Mouse (Mus musculus): ENCODE measurements around the gene Nsun2. TPM values are rescaled to one million over a fixed set of nuclear protein-coding genes. Genes with fewer than 3 reads are reported as not detected.

The Nsun2 gene
- polyA plus RNA-seq, 1 experiment from 2014 or later, result 149 TPM

DNA sequence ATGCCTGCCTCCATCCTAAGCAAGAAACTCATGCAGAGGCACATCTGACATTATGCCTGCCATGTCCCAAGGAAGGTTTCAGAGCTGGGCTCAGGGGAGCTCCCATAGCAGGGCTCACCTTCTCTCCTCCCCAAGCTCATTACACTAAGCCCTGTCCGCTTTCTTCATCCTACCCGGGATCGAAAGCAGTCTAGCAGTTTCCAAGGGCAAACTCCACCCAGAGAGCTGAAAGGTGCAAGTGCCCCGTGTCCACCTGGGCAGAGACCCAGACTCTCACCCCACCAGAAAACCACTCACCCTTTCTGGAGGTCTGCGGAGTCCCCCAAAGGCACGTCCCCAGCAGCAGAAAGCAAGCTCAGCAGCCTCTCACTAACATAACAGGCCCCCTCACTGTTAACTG lies 2.6 kb upstream of the Nsun2 start:
- Histone ChIP-seq H3K4me1 (ENCODE audit: control insufficient read depth, insufficient read depth, low read length) (peaks cover 26% of the 10 kb centered on the region), H3K4me2 (ENCODE audit: low read depth, severe bottlenecking) (peak overlapping the region; percentile 11; the same call in 1 of the 2 replicates), H3K9me3 (ENCODE audit: control insufficient read depth, low read length) (no peaks in the 10 kb centered on the region), H3K9ac (ENCODE audit: low read length) (no peak overlapping the region), H3K36me3 (ENCODE audit: control insufficient read depth, insufficient read depth, low read length) (peaks cover 5% of the 10 kb centered on the region; the same call in 1 of the 2 replicates), H3K27ac (replicated peaks; ENCODE audit: low read depth, low read length) (no peak overlapping the region), H3K27me3 (ENCODE audit: control insufficient read depth, insufficient read depth, low read length) (no peaks in the 10 kb centered on the region; the same call in 1 of the 2 replicates), H3K4me3 (ENCODE audit: low read depth, low read length) (no peak overlapping the region)
- 86% methylated on average over 6 of the region's 6 CpGs for WGBS
- DNase-seq (ENCODE audit: low spot score) (no peak), ATAC-seq (ENCODE audit: insufficient number of reproducible peaks, low FRiP score, low TSS enrichment, low read depth) (no peak)

DNA sequence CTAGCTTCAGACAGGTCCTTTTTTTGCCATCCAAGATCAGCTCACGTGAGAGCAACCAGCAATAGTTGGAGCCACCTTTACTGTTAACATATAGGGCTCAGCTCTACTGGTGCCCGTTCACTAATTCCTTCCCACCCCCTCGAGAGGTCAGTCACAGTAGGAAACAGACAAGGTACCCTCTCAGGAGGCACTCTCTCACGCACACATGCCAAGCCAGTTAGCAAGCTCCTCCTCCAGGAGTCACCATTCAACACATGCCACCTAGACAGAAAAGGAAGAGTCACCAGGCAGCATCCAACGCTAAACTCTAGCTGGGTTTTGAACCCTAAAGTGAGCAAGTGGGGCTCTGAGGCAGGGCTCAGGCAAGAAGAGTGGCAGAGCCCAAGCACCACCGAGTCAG lies 2.1 kb upstream of the Nsun2 start:
- WGBS, result 50% methylated on average over 6 of the region's 6 CpGs
- H3K27me3 ChIP-seq (ENCODE audit: control insufficient read depth, insufficient read depth, low read length), result no peaks in the 10 kb centered on the region; the same call in 1 of the 2 replicates
- H3K4me3 ChIP-seq (ENCODE audit: low read depth, low read length), result peak overlapping the region; percentile 83; the same call in 1 of the 2 replicates
- H3K9me3 ChIP-seq (ENCODE audit: control insufficient read depth, low read length), result no peaks in the 10 kb centered on the region
- peaks cover 26% of the 10 kb centered on the region for H3K4me1 ChIP-seq (ENCODE audit: control insufficient read depth, insufficient read depth, low read length)
- DNase-seq (ENCODE audit: low spot score), result no peak
- H3K27ac ChIP-seq (replicated peaks; ENCODE audit: low read depth, low read length), result no peak overlapping the region
- H3K36me3 ChIP-seq (ENCODE audit: control insufficient read depth, insufficient read depth, low read length), result peaks cover 5% of the 10 kb centered on the region; the same call in 1 of the 2 replicates
- H3K4me2 ChIP-seq (ENCODE audit: low read depth, severe bottlenecking), result peak overlapping the region; percentile 82
- no peak overlapping the region for H3K9ac ChIP-seq (ENCODE audit: low read length)
- ATAC-seq (ENCODE audit: insufficient number of reproducible peaks, low FRiP score, low TSS enrichment, low read depth), result no peak

DNA sequence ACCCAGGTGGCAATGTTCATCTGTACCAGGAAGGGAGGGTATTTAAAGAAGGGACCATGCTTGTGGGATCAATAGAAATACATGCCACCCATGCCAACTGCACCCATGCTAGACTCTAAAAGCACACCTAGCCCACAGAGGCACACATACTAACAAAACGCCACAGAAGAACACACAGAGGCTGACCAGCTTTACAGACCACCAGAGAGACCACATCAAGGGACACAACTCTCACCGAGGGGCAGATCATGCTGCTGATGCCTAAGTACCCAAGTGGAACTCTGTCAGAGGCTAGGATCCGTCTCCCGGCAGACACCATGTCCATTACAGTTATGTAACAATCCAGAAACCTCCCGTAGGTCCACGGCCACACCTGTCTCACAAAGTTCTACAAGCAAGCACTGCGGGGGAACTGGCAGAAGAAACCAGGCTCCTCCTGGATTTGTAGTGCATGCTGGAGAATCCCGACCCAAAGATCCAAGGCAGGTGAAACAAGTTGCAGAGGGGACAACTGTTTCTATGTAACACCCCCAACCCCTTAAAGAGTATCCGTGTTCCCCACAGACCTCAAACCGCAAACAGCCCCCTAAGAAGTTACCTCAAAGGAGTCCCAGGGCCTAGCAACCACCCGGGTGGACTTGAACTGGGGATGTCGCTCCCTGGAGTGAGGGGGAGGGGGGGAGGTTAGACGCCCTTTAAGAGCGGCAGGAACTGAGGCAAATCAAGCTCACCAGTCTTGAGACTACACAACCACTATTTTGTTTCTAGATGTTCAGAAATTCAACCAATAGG lies 1.2 kb upstream of the Nsun2 start:
- DNase-seq (ENCODE audit: low spot score), result no peak
- Histone ChIP-seq H3K4me2 (ENCODE audit: low read depth, severe bottlenecking) (peak overlapping the region; percentile 82), H3K27ac (replicated peaks; ENCODE audit: low read depth, low read length) (no peak overlapping the region), H3K9me3 (ENCODE audit: control insufficient read depth, low read length) (no peaks in the 10 kb centered on the region), H3K36me3 (ENCODE audit: control insufficient read depth, insufficient read depth, low read length) (peaks cover 5% of the 10 kb centered on the region; the same call in 1 of the 2 replicates), H3K27me3 (ENCODE audit: control insufficient read depth, insufficient read depth, low read length) (no peaks in the 10 kb centered on the region; the same call in 1 of the 2 replicates), H3K4me3 (ENCODE audit: low read depth, low read length) (peak overlapping the region; percentile 83), H3K4me1 (ENCODE audit: control insufficient read depth, insufficient read depth, low read length) (peaks cover 26% of the 10 kb centered on the region), H3K9ac (ENCODE audit: low read length) (no peak overlapping the region)
- ATAC-seq (ENCODE audit: insufficient number of reproducible peaks, low FRiP score, low TSS enrichment, low read depth), result no peak
- WGBS, result 28% methylated on average over 14 of the region's 14 CpGs

DNA sequence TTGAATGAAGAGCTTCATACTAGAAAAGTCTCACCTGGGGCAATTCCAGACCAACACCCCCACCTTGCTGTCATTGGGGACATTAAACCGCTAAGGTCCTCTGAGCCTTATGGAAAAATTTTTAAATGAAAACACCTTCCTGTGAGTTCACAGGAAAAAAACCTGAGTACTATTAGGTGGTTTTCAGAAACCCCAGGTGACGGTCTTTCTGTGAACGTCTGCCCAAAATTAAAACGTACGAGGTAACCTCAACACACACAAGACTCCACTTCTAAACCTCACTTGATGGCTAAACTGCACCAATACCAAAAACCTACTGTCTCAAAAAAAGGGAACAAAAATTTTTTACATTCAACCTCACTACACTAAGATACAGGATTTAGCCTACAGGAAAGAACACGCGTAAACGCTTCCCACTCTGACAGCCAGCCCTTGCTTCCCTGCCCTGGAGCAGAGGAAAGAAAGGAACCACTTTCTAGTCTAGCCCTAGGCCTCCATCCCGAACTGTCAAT lies 597 bp upstream of the Nsun2 start:
- no peaks in the 10 kb centered on the region for H3K9me3 ChIP-seq (ENCODE audit: control insufficient read depth, low read length)
- peaks cover 26% of the 10 kb centered on the region for H3K4me1 ChIP-seq (ENCODE audit: control insufficient read depth, insufficient read depth, low read length)
- H3K9ac ChIP-seq (ENCODE audit: low read length), result peak overlapping the region; percentile 82
- no peak for DNase-seq (ENCODE audit: low spot score)
- H3K36me3 ChIP-seq (ENCODE audit: control insufficient read depth, insufficient read depth, low read length), result peaks cover 5% of the 10 kb centered on the region; the same call in 1 of the 2 replicates
- no peak overlapping the region for H3K27ac ChIP-seq (replicated peaks; ENCODE audit: low read depth, low read length)
- H3K27me3 ChIP-seq (ENCODE audit: control insufficient read depth, insufficient read depth, low read length), result no peaks in the 10 kb centered on the region; the same call in 1 of the 2 replicates
- ATAC-seq (ENCODE audit: insufficient number of reproducible peaks, low FRiP score, low TSS enrichment, low read depth), result no peak
- WGBS, result under 1% methylated on average over 9 of the region's 9 CpGs
- H3K4me3 ChIP-seq (ENCODE audit: low read depth, low read length), result peak overlapping the region; percentile 83
- peak overlapping the region; percentile 82 for H3K4me2 ChIP-seq (ENCODE audit: low read depth, severe bottlenecking)

DNA sequence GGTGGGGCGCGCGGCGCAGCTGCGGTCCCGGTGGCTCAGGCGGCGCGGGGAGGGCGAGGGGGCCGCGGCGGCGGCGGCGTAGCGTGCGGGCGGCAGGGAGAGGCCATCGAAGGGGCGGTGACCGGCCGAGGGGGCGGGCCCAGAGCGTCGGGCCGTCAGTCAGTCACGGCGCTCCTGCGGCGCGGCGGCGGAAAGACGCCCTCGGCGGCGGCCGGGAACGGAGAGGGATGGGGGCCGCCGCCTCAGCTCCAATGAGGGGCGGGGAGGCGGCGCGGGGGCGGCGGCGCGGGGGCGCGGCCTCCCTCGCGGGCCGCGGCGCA lies 748 bp downstream of the Nsun2 start, which contains the start of gene Tent4a:
Tent4a (minus strand) TSS at position 284 of the 320 bp plus-strand sequence.
- H3K4me2 ChIP-seq (ENCODE audit: low read depth, severe bottlenecking), result peak within 1 kb of the TSS; percentile 82
- DNase-seq (ENCODE audit: low spot score), result no peak
- peaks cover 36% of the 10 kb centered on the region for H3K4me1 ChIP-seq (ENCODE audit: control insufficient read depth, insufficient read depth, low read length)
- ATAC-seq (ENCODE audit: insufficient number of reproducible peaks, low FRiP score, low TSS enrichment, low read depth), result peak; percentile 80
- H3K9ac ChIP-seq (ENCODE audit: low read length), result peak within 1 kb of the TSS; percentile 91
- WGBS, result 0% methylated on average over 16 of the region's 57 CpGs
- peak within 1 kb of the TSS; percentile 83 for H3K4me3 ChIP-seq (ENCODE audit: low read depth, low read length)
- peak within 1 kb of the TSS; percentile 91 for H3K27ac ChIP-seq (replicated peaks; ENCODE audit: low read depth, low read length)
- H3K9me3 ChIP-seq (ENCODE audit: control insufficient read depth, low read length), result no peaks in the 10 kb centered on the region
- H3K27me3 ChIP-seq (ENCODE audit: control insufficient read depth, insufficient read depth, low read length), result no peaks in the 10 kb centered on the region; the same call in 1 of the 2 replicates
- H3K36me3 ChIP-seq (ENCODE audit: control insufficient read depth, insufficient read depth, low read length), result peaks cover 5% of the 10 kb centered on the region; the same call in 1 of the 2 replicates

DNA sequence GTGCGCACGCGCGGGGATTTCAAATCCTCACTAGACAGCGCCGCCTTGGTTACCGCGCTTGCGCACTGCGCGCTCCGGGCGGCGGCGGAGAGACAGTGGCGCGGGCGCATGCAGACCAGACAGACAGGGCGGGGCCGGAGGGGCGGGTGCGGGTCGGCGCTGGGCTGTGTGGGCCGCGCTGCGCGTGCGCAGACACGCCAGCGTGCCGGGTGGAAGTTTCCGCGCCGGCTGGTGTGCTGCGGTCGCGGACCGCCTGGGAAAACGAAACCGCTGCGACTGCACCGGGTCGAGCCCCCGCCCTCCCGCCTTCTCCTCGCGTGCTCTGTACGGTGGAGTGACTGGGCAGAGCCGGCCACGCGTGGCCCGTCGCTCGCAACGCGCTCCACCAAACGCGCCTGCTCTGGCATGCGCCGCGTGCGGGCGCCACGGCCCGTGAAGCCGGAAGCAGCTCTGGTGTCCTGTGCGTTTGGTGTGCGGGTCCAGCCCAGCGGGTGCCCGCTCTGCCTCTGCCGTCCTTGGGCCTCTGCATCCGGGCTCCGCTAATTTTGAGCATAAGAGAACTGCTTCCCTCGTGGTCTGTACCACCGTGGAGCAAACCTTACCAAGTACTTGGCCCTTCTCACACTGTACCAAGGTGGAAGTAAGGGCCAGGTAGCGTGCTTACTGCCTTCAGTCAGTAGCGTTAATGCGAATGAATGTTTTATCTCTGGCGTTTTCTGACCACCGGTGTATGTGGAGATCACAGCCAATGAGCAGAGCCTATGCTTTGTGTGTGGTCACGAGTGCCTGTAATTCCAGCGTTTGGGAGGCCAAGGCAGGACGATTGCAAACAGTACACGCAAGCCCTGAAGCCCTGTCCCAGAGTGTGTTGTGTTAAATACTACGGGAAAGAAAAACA lies 1.4 kb downstream of the Nsun2 start:
- Histone ChIP-seq H3K27me3 (ENCODE audit: control insufficient read depth, insufficient read depth, low read length) (no peaks in the 10 kb centered on the region; the same call in 1 of the 2 replicates), H3K4me1 (ENCODE audit: control insufficient read depth, insufficient read depth, low read length) (peaks cover 37% of the 10 kb centered on the region), H3K36me3 (ENCODE audit: control insufficient read depth, insufficient read depth, low read length) (peaks cover 3% of the 10 kb centered on the region; the same call in 1 of the 2 replicates), H3K27ac (replicated peaks; ENCODE audit: low read depth, low read length) (peak overlapping the region; percentile 91), H3K9me3 (ENCODE audit: control insufficient read depth, low read length) (no peaks in the 10 kb centered on the region), H3K9ac (ENCODE audit: low read length) (peak overlapping the region; percentile 91), H3K4me2 (ENCODE audit: low read depth, severe bottlenecking) (peak overlapping the region; percentile 82), H3K4me3 (ENCODE audit: low read depth, low read length) (peak overlapping the region; percentile 83)
- DNase-seq (ENCODE audit: low spot score) (peak; percentile 97), ATAC-seq (ENCODE audit: insufficient number of reproducible peaks, low FRiP score, low TSS enrichment, low read depth) (peak; percentile 93)
- WGBS, result under 1% methylated on average over 63 of the region's 86 CpGs

GRCm38 (mm10) chr13:69536021-69536420 lies 2.5 kb downstream of the Nsun2 start:
- H3K9ac ChIP-seq (ENCODE audit: low read length), result no peak overlapping the region
- H3K27ac ChIP-seq (replicated peaks; ENCODE audit: low read depth, low read length), result no peak overlapping the region
- H3K9me3 ChIP-seq (ENCODE audit: control insufficient read depth, low read length), result no peaks in the 10 kb centered on the region
- ATAC-seq (ENCODE audit: insufficient number of reproducible peaks, low FRiP score, low TSS enrichment, low read depth) (no peak), DNase-seq (ENCODE audit: low spot score) (no peak)
- peak overlapping the region; percentile 82; the same call in 1 of the 2 replicates for H3K4me2 ChIP-seq (ENCODE audit: low read depth, severe bottlenecking)
- no peak overlapping the region for H3K4me3 ChIP-seq (ENCODE audit: low read depth, low read length)
- WGBS, result 79% methylated on average over 4 of the region's 4 CpGs
- H3K27me3 ChIP-seq (ENCODE audit: control insufficient read depth, insufficient read depth, low read length), result no peaks in the 10 kb centered on the region; the same call in 1 of the 2 replicates
- no peaks in the 10 kb centered on the region for H3K36me3 ChIP-seq (ENCODE audit: control insufficient read depth, insufficient read depth, low read length)
- peaks cover 31% of the 10 kb centered on the region for H3K4me1 ChIP-seq (ENCODE audit: control insufficient read depth, insufficient read depth, low read length)

DNA sequence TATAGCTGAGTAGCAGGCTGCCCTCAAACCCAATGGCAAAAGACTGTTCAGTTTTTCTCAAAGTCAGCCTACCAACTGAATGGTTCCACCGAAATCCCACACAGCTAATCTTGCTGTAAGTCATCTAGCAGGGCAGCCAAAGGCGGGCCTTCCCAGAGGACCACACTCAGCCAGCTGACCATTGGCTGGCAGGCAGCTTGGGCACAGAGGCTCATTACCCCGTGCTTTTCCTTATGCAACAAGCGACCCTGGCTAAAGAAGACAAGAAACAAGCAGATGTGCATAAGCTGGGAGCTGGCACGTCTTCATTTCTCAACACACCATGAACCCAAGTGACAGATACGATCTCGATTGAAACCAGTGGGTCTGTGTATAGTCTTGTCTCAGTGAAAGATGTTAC lies 3.8 kb downstream of the Nsun2 start:
- no peak overlapping the region for H3K9ac ChIP-seq (ENCODE audit: low read length)
- WGBS, result 73% methylated on average over 7 of the region's 7 CpGs
- DNase-seq (ENCODE audit: low spot score) (no peak), ATAC-seq (ENCODE audit: insufficient number of reproducible peaks, low FRiP score, low TSS enrichment, low read depth) (no peak)
- peaks cover 18% of the 10 kb centered on the region for H3K4me1 ChIP-seq (ENCODE audit: control insufficient read depth, insufficient read depth, low read length)
- H3K27ac ChIP-seq (replicated peaks; ENCODE audit: low read depth, low read length), result no peak overlapping the region
- H3K4me2 ChIP-seq (ENCODE audit: low read depth, severe bottlenecking), result no peak overlapping the region
- H3K9me3 ChIP-seq (ENCODE audit: control insufficient read depth, low read length), result no peaks in the 10 kb centered on the region
- H3K4me3 ChIP-seq (ENCODE audit: low read depth, low read length), result no peak overlapping the region
- no peaks in the 10 kb centered on the region; the same call in 1 of the 2 replicates for H3K27me3 ChIP-seq (ENCODE audit: control insufficient read depth, insufficient read depth, low read length)
- no peaks in the 10 kb centered on the region for H3K36me3 ChIP-seq (ENCODE audit: control insufficient read depth, insufficient read depth, low read length)
